Mouse (Mus musculus) thymus, postnatal 14 days (tissue): ENCODE results near the gene Gm29797.
A peak's percentile ranks its signal among the peaks of the same experiment; 100 is the strongest.

Source experiments
- DNase-seq: peaks from one replicate; pipeline ENCODE4 v3.0.0; 2021

Gene Gm29797

DNA sequence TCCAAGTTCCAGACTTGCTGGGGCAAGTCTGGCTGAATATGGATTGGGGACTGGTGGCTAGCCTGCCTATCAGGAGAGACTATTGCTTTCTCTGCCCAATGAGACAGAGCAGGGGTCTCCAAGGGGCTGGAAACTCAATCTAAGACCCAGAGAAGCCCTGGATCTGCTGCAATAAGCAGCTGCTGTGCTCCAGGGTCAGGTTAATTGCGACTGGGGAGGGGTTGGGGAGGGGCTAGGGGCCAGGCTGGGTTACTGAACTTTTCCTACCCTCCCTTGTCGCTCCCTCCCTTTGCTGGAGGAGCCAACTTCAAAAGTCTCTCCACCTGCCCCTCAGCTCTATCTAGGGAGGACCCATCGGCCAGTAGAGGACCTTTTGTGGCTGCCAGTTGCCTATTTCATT is at the start of gene Gm29797:
Gm29797 (plus strand) TSS at position 301 of the 400 bp plus-strand sequence.
- no peak for DNase-seq

DNA sequence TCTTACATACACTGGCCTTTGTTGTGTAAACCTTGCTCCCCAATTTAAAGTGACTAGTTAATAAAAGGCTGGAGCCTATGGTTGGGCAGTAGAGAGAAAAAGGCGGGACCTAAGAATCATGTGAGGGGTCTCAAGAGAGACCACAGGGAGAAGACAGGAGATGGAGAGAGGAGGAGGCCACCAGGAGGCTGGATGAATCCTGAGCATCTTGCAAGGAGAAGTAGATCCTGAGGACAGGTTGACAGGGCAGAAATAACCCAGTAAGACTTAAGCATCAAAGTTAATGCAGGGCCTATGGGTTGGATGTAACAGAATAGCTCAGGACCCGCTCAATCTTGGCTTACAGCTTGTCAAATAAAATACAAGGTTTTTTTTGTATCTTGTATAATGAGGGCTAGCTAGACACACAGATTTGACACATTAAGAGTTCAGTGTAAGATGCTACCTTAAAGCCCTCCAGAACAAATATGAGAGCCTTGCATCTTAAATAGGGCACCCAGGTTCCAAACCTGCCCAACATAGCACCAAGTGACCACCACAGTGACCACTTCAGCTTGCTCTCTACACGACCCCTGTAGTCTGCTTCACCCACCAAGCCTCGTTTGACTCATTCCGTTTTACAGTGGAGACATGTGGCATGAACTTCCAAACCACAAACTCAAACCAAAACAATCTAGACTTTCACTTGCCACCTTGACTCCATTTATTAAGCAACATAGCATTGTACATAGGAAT is 37.9 kb upstream of the Gm29797 start:
- no peak for DNase-seq

DNA sequence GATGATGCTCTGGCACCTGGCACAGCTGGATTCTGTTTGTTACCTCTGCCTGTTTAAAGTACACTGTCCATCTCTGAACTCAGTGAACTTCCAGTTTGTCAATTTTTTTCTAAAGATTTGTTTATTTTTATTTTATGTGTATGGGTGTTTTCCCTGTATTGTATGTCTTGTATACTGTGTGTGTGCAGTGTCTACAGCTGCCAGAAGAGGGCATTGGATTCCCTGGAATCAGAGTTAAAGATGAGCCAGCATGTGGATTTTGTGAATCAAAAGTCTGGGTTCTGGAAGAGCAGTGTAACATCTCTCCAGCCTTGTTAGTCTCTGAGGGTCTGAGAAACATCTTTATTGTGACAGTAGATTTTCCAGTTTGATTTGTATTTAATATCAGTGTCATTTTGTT is 33.4 kb upstream of the Gm29797 start:
- DNase-seq, result peak; percentile 27

DNA sequence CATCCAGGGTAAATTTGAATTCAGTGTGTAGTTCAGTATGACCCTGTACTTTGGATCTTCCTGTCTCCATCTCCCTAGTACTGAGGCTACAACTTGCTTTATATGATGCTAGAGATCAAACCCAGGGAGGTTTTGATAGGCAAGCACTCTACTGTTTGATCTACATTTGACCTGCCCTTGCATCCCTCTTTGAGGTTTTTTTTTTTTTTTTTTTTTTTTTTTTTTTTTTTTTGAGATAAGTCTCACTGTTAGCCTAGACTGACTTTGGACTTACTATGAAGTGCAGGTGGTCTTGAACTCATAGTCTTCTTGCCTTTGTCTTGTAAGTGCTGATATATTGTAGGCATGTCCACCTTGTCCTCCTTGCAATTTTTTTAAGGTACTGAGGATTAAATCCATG is 28.4 kb upstream of the Gm29797 start:
- no peak for DNase-seq

DNA sequence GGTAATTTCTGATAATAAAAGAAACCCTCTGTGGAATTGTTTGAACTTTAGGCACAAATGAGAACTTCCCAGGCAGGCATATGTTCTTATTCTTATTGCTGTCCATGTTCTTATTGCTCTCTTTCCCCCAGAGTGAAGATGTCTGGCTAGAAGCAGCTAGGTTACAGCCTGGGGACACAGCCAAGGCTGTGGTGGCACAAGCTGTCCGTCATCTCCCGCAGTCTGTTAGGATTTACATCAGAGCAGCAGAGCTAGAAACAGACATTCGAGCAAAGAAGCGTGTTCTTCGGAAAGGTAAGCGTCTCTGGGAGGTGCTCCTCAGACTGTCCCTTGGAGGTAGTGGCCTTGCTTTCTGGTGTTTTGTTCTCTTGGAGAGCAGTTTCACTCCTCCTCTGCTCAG is 24.2 kb upstream of the Gm29797 start:
- DNase-seq, result no peak

DNA sequence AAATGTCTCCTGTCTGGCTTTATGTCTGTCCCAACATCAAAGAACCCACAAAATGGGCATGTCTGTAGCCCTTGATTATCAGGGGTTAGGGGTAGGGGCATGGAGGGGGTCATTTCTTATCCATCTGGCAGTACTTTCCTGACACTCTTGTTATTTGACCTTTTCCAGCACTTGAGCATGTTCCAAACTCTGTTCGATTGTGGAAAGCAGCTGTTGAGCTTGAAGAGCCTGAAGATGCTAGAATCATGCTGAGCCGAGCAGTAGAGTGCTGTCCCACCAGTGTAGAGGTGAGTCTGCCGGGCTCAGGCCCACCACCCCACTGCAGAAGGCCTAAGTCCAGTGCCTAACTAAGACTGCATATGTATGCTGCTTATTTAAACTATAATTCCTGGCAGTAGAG is 21.0 kb upstream of the Gm29797 start:
- DNase-seq, result no peak

DNA sequence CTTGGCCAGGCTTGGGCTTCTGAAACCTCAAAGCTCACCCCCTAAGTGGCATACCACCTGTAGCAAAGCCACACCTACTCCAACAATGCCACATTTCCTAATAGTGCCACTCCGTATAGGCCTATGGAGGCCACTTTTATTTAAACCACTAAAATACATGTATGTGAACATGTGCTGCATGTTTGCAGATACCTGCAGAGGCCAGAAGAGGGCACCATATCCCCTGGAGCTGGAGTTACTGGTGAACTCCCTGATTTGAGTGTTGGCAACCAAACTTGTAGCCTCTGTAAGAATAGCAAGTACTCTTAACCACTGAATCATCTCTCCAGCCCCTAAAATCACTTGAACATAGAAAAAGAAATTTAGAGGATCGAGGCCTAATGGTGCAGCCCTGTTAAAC is 12.5 kb upstream of the Gm29797 start:
- peak; percentile 62 for DNase-seq

DNA sequence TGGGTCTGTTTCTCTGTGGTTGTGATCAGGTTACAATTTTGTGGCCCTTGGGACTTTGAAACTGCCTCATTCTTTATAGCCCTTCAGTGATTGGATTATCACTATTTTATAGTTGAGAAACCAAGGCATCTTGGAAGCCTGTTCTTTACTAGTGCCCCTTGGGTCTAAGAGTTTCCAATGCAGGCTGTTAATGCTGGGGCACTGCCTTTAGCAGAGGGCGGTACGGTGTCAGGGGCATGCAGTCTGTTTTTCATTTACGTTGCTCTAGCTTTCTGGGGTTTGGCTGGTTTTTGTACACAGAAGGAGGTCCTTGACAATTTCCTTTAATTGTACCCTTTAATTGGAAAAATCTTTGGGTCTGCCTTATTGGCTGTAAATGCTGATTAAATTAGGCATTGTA is 11.2 kb upstream of the Gm29797 start:
- no peak for DNase-seq

DNA sequence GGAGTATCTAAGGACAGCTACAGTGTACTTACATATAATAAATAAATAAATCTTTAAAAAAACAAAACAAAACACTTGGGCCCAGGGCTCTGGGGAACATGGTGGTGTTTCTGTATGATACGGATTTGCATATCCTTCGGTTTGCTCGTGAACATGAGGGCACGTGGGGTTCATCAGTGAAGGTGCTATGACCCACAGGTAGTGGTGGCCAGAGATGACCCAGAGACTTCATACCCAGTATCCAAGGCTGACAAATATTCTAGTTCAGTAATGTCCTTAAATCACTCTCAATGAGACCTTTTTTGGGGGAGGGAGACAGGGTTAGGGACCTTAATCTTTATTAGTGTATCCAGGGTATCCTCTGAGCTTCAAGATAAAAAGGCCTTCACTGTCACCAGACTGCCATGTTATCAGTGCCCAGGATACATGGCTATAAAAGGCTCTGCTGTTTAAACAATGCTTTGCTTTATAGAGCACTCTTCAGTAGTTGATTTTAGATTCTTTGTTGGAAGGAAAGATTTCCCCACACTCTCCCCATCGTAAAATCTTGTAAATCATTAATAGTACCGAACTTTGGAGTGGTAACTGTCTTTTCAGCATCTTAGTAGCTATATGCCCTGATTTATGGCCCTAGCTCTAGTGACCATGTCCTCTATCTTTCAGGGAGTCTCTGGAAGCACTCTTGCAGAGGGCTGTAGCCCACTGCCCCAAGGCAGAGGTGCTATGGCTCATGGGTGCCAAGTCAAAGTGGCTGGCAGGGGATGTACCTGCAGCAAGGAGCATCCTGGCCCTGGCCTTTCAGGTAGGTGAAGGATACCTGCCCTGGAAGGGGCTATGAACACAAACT is 10.0 kb upstream of the Gm29797 start:
- no peak for DNase-seq

DNA sequence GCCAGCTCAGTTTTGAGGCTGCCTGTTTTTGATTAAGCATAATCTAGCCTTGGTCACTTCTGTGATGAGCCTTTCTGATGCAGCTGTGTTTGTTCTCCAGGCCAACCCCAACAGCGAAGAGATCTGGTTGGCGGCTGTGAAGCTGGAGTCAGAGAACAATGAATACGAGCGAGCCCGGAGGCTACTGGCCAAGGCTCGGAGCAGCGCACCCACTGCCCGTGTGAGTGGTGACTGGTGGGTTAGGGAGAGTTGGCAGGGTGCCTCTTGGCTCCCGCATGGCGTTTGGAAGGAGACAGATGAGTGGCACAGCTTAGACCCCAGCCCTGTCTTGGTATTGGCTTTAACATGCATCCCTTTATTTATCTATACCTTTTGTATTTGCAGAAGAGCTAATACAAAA is 7.9 kb upstream of the Gm29797 start:
- no peak for DNase-seq

DNA sequence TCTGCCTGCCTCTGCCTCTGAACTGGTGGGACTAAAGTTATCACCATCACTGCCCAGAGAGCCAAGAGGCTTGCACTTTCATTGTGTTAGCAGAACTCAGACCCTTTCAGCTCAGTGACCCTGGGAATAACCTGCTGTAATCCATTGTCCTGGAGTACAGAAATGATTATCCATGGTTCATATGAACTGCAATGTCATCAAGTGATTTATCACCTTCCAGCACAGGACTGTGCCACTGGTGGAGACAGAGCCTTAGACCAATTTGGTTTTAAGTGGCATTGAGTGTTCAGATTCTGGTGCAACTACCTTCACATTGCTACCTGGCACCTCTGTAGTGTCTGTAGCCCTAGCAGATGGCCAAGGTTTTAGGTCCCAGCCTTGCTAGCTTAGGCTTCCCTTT is 3.8 kb upstream of the Gm29797 start:
- no peak for DNase-seq

DNA sequence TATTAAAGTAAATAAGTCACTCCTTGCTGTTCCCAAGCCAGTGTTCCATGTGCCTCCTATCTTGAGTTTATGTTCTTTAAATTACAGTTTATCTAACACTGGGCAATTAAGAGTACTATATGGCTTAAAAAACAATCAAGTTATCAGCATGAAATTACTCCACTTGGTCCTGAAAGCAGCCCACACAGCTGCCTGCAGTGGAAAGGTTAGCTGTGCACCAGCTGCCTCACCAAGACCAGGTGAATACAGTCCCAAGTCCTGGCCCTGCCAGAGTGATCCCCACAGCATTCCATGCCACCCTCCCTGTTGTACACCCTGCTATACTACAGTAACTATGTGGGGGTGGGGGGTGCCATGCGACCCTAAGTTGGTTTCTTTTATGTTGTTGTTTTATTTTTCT is 3.3 kb upstream of the Gm29797 start:
- no peak for DNase-seq

DNA sequence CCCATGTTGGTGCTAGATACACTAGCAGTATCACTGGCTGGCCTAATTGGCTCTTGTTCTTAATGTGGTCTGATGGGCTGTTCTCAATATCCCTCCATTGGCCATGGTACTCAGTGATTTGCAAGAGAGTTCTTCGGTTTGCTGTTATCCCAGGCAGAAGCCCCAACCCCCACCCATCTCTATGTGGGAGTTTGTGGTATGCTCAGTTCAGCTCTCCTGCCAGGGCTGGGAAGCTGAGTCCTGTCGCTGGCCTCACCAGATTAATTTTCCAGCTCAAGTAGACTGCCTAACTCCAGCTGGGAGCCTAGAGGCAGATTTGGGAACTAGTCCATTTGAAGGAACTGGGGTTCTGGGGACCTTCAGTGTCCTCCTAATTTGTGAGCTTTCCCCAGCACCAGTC is 607 bp downstream of the Gm29797 start:
- no peak for DNase-seq

DNA sequence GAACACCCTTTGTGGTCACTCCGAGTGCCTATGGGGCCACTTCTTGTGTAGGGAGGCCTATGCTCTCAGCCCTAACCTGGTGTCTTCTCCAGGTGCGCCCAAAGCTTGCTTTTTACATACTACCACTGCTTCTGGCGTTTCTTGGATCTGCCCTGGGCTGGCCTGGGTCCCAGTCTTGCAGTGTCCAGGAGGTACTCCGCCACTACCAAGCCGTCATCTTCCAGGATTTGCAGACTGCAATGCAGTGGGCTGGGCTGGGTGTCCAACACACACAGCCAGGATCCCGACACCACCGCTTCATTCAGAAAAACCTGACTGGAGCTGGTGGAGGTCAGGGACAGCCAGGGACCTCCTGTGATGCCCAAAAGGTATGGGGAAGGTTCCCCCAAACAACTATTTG is 1.7 kb downstream of the Gm29797 start:
- DNase-seq, result no peak

DNA sequence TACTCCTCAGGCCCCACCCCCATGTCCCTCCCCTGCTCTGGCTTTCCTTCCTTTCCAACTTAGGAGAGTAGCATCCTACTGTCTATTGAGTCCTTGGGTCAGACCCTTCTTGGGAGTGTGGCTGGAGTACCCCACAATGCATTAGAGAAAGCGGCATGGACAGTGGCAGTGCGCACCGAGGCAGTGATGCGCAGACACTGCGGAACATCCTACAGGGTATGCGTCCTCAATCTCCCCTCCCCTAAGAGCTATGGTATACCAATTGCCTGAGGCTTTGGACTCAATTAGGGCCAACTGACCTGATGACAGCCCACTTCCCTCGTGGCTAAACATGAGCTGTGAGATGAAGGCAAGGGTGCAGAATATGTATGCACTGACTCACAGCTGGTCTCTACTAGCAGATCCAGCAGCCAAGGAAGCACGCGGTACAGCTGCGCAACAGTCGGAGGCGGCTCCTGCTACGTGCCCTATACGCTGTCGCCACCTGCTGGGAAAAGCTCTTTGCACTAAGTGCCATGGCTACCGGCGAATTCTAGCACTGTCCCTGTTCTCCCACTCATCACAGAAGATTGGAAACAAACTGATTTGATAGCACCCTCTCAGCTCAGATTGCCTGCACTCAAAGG is 2.2 kb downstream of the Gm29797 start:
- DNase-seq, result peak; percentile 71

DNA sequence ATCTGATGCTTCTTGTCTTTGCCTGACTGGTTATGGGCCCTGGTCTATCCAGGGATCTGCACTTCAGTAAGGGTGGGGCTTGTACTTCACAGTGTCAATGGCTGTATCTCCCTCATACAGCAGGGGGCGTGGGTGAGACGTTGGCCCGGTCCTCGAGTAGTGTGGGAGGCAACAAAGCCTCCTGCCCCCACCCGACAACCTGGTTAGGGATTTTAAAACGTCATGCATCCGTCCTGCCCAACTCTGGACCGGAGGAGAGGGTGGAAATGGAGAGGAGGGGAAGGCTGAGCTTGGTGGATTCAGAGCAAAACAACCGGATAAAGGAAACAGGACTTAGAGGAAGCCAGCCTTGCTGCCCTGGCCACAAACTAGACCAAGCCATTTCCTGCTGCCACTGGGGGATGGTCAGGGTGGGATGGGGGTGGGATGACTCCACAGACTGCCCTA is 2.8 kb downstream of the Gm29797 start:
- peak; percentile 78 for DNase-seq

DNA sequence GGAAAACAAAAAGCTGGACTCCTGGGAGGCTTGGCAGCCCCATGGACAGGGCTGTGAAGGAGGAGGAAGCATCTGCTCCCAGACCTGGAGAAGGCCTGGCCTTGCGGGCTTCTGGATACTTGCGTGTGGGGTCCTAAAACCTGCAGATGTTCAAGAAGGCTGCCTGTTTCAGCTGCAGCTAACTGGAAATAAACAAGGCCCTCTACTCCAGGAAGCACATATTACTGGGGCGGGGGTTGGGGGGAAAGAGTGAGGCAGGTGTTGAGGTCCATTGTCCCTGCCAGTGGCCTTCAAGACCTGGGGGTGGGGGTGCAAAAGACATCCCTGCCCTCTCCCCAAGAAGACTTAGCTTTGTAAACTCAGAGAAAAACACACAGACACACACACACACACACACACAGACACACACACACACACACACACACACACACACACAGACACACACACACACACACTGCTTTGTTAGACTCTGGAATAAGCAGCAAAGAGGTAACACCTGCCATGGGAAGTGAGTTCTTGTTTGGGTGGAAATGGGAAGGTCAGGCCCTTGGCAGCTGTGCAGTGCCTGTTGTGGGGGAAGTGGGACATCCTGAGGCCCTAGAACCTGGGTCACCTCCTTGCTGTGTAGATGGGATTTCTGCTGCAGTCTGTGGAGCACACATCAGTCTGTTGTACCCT is 5.9 kb downstream of the Gm29797 start:
- DNase-seq, result no peak

DNA sequence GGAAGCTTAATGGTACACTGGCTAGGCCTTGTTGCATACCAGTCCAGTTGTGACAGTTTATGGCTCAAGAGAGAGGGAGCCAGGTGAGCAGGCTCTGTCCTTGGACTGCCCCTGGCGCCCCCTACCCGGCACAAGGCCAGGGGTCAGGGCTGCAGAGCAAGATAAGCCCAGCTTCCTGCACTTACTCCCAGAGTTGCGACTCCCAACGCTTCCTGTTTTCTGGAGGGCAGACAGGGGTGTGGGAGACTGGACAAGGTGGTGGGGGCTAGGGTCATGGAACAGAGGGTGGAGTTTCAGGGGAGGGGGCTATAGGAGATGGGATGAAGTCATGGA is 6.4 kb downstream of the Gm29797 start:
- DNase-seq, result no peak

DNA sequence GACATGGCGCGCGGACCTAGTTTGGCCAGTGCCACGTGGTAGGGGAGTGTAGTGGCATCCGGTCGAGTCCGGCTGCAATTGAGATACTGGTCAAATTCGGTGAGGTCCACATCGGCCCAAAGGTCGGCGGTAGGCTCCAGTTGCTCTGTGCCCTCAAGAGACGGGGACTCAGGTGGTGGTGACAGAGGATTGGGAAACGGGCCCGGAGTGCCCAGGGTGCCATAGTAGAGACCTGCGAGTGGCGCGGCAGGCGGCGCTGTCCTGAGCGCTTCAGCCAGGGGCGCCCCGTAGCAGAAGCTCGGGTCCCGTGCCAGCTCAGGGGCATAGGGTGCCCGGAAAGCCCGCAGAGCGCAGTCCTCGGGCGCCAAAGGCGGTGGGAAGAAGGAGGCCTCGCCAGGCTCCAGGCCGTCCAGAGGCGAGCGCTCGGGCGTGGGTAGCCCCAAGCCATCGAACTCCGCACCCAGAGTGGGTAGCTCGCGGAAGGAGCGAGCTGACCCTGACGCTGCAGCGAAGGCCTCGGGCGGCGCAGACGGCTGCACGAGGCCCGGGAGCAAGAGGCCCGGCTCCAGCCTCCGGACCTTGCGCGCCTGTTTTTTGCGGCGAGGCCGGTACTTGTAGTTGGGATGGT is 13.6 kb downstream of the Gm29797 start:
- DNase-seq, result no peak

DNA sequence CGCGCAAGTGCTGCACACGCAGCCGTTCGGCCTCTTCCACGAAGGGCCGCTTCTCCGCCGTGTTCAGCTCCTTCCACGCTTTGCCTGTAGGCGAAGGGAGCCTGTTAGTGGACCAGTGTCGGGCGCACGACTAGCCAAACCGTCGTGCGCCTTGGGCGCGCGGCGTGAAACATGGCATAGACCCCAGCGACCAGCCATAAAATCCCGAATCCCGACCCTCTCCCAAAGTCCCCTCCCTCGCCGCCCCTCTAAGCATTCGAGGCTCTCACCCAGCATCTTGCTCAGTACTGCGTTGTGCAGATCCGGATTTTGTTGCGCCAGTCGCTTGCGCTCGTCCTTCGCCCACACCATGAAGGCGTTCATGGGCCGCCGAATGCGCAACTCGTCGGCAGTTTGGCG is 14.1 kb downstream of the Gm29797 start:
- DNase-seq, result no peak

DNA sequence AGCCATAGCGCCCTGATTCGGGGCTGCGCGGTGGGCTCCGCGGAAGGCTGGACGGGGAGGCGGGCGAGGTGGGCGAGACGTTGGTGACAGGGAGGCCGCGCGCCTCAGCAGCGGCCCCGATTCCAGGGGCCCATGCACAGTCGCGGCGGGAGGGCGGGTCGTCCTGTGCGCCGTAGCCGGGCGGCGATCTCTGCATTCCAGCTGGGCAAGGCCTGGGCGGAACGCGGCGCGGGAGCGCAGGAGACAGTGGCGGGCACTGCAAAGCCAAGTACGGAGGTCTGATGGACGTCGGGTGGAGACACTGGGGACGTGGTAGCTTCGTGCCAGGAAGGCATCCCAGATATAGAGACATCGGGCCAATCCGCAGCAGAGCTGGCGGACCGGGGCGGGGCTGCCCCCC is 14.5 kb downstream of the Gm29797 start, which contains the start of gene Sox18:
Sox18 (minus strand) TSS at position 315 of the 400 bp plus-strand sequence.
- no peak for DNase-seq

DNA sequence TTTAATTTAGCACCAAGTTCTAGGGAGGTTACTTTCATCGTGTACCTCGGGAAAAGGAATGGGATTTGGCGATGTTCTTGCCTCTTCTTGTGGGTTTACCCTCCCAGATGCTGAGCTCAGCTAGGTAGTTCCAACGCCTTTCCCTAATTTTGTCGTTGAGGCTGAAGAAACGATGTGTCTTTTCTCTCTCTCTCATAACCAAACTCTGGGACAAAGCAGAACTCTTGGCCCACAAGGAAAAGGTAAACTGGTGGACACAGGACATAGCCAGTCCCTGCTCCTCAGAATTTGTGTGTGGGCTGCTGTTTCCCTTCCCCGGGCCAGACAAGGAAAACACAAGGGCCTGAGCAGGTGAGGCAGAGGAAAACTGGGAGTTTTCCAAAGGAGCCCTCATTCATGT is 15.2 kb downstream of the Gm29797 start:
- DNase-seq, result no peak

DNA sequence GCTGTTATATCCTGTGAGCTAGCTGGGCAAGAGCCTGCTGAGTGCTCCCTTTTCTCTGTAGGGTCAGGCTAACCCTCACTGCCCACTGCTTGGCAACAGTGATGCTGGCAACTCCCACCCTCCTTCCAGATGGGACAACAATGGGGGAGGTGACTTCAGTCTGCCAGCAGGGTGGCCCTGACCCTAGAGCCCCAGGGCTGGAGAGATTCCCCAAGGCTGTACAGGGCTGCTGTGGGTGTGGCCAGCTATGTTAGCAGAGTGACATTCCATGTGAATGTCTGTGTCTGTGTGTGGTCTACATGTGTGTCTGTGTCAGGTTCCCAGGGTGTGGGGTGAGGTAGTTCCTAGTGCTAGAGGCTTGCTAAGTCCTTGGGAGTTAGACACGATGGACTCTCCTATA is 16.7 kb downstream of the Gm29797 start:
- DNase-seq, result no peak
